Mouse (Mus musculus): ENCODE measurements around the gene Cand1. TPM values are rescaled to one million over a fixed set of nuclear protein-coding genes. Genes with fewer than 3 reads are reported as not detected.

The Cand1 gene
- 10 to 100 TPM; 36.3 to 53.9 TPM for total RNA-seq (2023)

GRCm38 (mm10) chr10:119239969-119240721 lies at the start of gene Cand1:
Gene Cand1 (minus strand): TSS chr10:119240055.

Other genes starting within 250 kb of the Cand1 start
- gene Grip1, start 213.8 kb upstream of the Cand1 start, total RNA-seq (2023), result not detected

Measured in neutrophil, adult 59 days (primary cell).